Mouse (Mus musculus): ENCODE data around the gene Zfp74.

Gene Zfp74

DNA sequence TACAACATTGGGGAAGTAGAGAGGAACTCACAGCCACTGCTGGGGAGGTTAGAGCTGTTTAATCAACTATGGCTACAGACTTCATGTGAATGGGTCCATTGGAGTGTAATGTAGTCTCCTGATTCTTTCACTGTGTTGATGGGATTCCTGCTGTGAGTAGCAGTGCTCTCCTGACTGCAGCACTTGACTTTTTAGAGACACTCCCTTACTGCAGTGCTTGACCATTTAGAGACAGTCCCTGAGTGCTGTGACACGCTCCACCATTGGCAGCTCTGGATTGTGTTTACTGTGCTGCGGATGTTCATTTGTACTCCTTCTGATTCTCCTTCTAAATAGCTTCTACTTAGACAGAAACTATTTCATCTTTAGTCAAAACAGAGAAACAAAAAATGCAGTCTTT is 11.1 kb downstream of the Zfp74 start:
- peak; percentile 19 for DNase-seq

DNA sequence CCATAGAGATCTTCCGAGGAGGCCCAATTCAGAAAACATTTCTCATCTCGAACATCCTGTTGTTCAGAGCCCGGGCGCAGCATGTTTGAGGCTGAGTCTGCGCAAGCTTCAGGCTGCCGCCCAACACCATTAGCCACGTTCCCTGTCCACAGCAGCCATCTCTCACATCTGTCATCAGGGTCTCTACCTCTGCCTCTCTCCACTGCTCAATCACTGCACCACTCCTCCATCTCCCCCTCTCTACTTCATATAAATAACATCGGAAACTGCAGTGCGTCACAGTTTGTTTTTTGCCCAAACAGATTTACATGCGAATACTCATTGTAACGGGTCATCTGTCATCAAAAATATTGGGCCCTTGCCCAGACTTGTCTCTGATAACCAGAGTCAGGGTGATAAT is 12.9 kb downstream of the Zfp74 start:
- peak; percentile 41 for DNase-seq

- DNase-seq = no peak
Observed at GRCm38 (mm10) chr7:29938856-29939255, 15.0 kb downstream of the Zfp74 start.

- no peak for DNase-seq
Observed at GRCm38 (mm10) chr7:29922780-29923179, 31.1 kb downstream of the Zfp74 start.

GRCm38 (mm10) chr7:29921439-29922093 is 32.3 kb downstream of the Zfp74 start:
- DNase-seq = no peak

GRCm38 (mm10) chr7:29918062-29918453 is 35.8 kb downstream of the Zfp74 start:
- peak; percentile 64 for DNase-seq

- no peak for DNase-seq
Observed at GRCm38 (mm10) chr7:29917371-29918061, 36.4 kb downstream of the Zfp74 start.

DNA sequence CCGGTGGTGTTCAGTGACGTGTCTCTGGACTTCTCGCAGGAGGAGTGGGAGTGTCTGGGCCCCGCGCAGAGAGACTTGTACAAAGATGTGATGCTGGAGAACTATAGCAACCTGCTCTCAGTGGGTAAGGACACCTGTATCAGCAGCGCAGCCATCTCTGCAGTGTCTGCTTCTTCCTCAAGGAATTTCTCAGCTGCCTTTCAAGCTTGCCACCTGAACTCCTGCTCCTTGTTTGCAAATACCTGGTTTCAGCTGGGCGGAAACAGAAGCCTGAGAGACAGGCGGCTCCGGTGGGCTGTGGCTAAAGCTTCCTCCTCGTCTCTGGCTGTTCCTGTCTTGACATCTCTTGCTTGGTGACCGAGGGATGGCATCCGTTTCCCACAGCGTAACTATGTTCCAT is 41.7 kb downstream of the Zfp74 start:
- DNase-seq = no peak

- peak; percentile 4 for DNase-seq
Observed at GRCm38 (mm10) chr7:29910252-29910651, 43.6 kb downstream of the Zfp74 start.

- DNase-seq = peak; percentile 91
Observed at GRCm38 (mm10) chr7:29908130-29908950, 45.5 kb downstream of the Zfp74 start, which contains the start of gene Zfp383. Gene Zfp383, plus strand, starts transcription at chr7:29908223.

GRCm38 (mm10) chr7:29907206-29907605 is 46.7 kb downstream of the Zfp74 start:
- no peak for DNase-seq

DNA sequence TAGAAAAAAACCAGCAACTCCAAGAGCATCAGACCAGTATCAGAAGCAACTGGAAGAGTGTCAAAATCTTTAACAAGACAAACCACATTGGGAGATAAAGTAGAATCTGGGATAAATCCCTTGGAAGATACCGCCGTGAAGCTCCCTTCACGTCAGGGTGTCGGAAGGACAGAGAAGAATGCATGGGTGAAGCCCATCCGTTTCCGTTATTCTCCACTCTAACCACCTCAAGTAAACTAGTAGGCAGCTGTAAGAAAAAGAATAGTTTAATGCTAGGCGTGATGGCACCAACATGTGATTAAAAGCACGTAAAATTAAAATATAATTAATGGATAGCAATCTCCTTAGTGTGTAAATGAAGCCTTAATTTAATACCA is 47.2 kb downstream of the Zfp74 start:
- no peak for DNase-seq

DNA sequence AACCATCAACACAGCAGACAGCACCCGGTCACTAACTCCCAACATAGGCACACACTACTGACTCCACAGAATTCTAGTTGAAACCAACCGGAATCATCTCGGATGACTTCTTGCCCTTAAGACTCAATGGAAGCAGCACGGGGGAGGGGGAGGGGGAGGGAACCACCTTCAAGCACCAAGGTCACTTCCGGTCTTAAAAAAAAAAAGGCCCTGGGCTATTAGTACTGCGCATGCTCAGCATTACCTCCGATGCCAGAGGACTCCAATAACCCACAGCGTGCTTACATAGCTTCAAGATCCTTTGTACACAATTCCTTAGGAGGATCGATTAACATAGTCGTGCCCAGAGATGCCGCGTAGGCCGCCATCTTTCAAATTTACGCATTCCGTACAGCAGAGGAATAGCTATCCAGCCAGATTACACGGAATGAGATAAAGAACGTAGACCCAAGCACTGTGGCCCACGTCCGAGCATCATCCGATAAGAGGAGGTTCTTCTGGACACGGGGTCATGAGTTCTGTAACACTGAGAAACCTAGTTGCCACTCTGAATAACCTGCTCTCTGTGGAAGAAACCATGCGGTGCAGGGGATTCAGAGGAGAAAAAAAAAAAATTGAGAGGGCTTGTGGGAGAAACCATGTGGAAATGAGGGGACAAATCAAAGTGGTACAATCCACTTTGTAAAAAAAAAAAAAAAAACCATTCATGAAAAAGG is 47.8 kb downstream of the Zfp74 start, which contains the start of gene Zfp27:
TSS of gene Zfp27 (minus strand) at position 607 of the 716 bp plus-strand sequence.
- peak; percentile 72 for DNase-seq

DNA sequence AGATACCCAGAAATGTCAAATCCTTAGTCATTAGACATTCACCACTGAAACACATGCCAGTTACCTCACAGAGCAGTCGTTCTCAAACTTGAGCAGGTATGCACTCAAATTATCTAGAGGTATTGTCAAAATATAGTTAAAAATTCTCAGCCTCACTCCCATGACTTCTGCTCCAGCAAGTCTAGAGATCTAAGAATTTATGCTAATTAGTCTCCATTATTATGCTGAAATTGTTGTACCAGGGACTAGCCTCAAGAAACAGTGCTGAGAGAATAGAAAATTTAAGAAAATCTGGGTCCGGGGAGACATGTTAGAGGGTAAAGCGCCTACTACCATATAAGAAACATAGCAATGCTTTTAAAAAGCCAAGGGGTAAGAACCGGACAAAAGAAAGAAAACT is 49.8 kb downstream of the Zfp74 start:
- no peak for DNase-seq

GRCm38 (mm10) chr7:29898351-29898750 is 55.5 kb downstream of the Zfp74 start:
- DNase-seq = no peak

GRCm38 (mm10) chr7:29892756-29893155 is 61.1 kb downstream of the Zfp74 start:
- DNase-seq = no peak

DNA sequence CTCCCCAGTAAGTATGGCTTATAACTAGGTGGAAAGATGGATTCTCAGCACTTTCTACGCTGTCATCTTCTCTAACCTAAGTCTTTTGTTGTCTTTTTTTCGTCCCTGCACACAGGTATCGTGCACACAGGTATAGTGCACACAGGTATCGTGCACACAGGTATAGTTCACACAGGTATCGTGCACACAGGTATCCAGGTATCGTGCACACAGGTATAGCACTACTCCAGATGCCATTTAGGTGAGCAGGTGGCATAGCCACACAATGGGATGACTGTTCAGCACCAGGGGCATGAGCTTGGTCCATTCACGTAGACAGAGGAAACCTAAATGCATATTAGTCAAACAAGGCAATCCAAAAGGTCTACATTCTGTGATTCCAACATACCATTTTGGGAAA is 63.4 kb downstream of the Zfp74 start:
- DNase-seq = no peak

DNA sequence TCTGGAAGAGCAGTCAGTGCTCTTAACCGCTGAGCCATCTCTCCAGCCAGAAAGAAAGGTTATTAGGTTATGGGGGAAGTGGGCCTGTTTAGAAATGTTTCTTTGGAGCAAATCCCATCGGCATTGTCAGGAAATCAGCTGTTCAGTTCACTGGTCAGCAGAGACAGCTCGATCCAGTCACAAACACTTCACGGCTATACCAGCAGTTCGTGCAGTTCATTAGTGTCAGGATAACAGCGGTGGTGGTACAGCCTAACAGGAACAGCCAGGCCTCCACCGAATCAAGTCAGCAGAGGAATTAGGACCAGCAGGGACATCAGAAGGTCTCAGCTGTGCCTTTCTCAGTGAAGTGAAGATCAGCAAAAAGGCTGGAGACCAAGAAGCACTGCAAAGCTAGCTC is 73.0 kb downstream of the Zfp74 start:
- peak; percentile 61 for DNase-seq
